Mouse (Mus musculus) G1E (cell line): ENCODE measurements at regions not wholly inside any gene's neighbourhood (a gene's known extent, or its start where the extent isn't known, plus 50 kb on each side); places are given as distances from the start of the nearest gene placed in this dataset.

ENCODE experiments used
- ATAC-seq: 2 replicates; pipeline ENCODE4 v1.8.0; 2016; ENCODE audit warnings: mild to moderate bottlenecking; ENCODE audit not compliant: insufficient number of reproducible peaks, poor library complexity, low FRiP score, severe bottlenecking; ENCODE audit errors: extremely low read depth
- DNase-seq: peaks from one replicate; pipeline ENCODE4 v3.0.0; 2012; ENCODE audit warnings: low spot score
- H3K27me3 ChIP-seq: 2 replicates; pipeline ENCODE4 v1.6.1; 2012; ENCODE audit warnings: mild to moderate bottlenecking, low read length, inconsistent platforms; ENCODE audit not compliant: insufficient read depth
- H3K36me3 ChIP-seq: replicated peaks from 2 replicates; pipeline ENCODE3; 2012; ENCODE audit warnings: mild to moderate bottlenecking, inconsistent platforms
- H3K4me1 ChIP-seq: 2 replicates; pipeline ENCODE4 v1.6.1; 2012; ENCODE audit warnings: low read depth, low read length, inconsistent platforms, mixed read lengths; ENCODE audit not compliant: insufficient read depth
- H3K4me3 ChIP-seq: 2 replicates; pipeline ENCODE4 v1.5.1; 2012; ENCODE audit warnings: low read depth, mild to moderate bottlenecking, inconsistent platforms, low read length, moderate library complexity, mixed read lengths
- H3K9me3 ChIP-seq: replicated peaks from 2 replicates; pipeline ENCODE4 v1.6.1; 2012; ENCODE audit warnings: inconsistent platforms
- CTCF ChIP-seq: IDR thresholded peaks from 2 replicates; pipeline ENCODE4 v1.5.1; 2012; ENCODE audit warnings: low read depth, low read length, inconsistent platforms, mixed read lengths
- GATA1 ChIP-seq: IDR thresholded peaks from 2 replicates; pipeline ENCODE4 v1.6.1; 2012; ENCODE audit warnings: borderline replicate concordance, low read length, inconsistent platforms, mixed read lengths
- GATA2 ChIP-seq: IDR thresholded peaks from 2 replicates; pipeline ENCODE4 v1.6.1; 2012; ENCODE audit warnings: low read depth, low read length, inconsistent platforms, borderline replicate concordance

DNA sequence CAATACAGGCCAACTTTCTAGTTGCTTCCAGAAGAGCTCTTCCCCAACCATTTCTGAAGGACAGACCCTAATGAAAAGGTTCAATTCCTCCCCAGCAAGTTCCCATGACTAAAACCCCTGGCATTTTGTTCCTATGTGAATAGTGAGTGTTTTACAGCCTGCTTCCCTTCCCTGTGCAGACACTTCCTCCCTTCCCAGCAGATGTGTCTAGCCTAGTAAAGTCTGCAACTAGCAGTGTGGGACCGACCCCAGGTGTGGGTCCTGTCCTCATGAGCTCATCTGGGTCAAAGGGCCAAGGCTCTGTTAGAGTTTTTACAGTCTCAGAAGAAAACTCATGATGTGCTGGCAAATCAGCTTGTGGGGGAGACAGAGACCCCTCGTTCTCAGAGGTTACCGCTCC lies 50.9 kb upstream of the Ier3 start:
- ATAC-seq (no peak), DNase-seq (no peak)
- peaks cover 5% of the 10 kb centered on the region for H3K9me3 ChIP-seq
- TF ChIP-seq GATA2 (no peak), CTCF (no peak), GATA1 (no peak)
- H3K4me1 ChIP-seq = peaks cover 19% of the 10 kb centered on the region
- H3K27me3 ChIP-seq = peaks cover 21% of the 10 kb centered on the region
- no peaks in the 10 kb centered on the region for H3K36me3 ChIP-seq
- no peak overlapping the region for H3K4me3 ChIP-seq

DNA sequence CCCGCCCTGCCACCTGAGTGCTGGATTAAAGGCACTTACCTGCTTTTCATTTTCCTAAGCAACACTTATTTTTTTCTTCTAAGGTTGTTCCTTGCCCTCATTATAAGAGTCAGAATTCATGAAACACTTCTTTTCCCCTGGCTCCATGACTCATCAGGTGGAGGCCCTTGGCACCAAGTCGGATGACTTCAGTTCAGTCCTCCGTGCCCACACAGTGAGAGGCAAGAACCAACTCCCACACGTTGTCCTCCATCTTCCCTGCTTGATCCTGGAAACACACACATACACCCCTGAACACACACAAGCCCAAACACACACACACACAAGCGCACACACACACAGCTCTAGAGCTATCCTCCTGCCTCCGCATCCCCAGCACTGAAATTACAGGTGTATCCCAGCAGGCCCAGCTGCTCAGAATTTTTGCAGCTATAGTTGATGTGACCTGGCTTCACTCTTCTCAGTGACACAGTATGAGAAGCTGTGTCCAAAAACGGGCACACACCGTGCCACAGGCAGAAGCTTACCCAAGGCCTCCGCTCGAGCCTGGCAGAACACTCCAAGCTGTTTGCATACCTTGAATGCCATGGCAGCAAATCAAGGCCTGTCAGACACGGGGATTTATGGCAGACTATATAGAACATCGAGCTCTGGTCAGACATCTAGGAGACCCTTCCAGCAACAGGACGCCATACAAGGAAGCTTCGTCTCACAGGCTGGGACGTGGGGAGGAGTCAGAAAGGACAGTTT lies 49.7 kb upstream of the Ier3 start:
- Histone ChIP-seq H3K36me3 (no peaks in the 10 kb centered on the region), H3K4me1 (peaks cover 16% of the 10 kb centered on the region), H3K4me3 (no peak overlapping the region), H3K27me3 (peaks cover 24% of the 10 kb centered on the region), H3K9me3 (no peaks in the 10 kb centered on the region)
- ATAC-seq = no peak
- DNase-seq = no peak
- TF ChIP-seq CTCF (no peak), GATA2 (no peak)
